Mouse (Mus musculus): Measurements from ENCODE around the gene Anln. TPM values are rescaled to one million over a fixed set of nuclear protein-coding genes. Genes with fewer than 3 reads are reported as not detected.

The Anln gene
- polyA plus RNA-seq, 2 experiments, result 20.1 to 27.0 TPM

- peaks cover 16% of the 10 kb centered on the region for H3K36me3 ChIP-seq (replicated peaks; ENCODE audit: control insufficient read depth, insufficient read depth, low read depth)
- H3K4me2 ChIP-seq (ENCODE audit: low read depth), result peak overlapping the region; percentile 71
- TF ChIP-seq CTCF (IDR thresholded peaks at IDR 0.05; ENCODE audit: low read depth) (peak; percentile 99), EP300 (IDR thresholded peaks at IDR 0.05; ENCODE audit: low read depth) (no peak)
- H3K9ac ChIP-seq (replicated peaks), result peak overlapping the region; percentile 45
- 1% methylated on average over 32 of the region's 32 CpGs for WGBS (ENCODE audit: insufficient replicate concordance)
- no peaks in the 10 kb centered on the region for H3K9me3 ChIP-seq (ENCODE audit: control insufficient read depth, low read length)
- no peaks in the 10 kb centered on the region for H3K27me3 ChIP-seq (ENCODE audit: control insufficient read depth, insufficient read depth, low read length)
- DNase-seq (ENCODE audit: low read depth in 3 of 3, low spot score in 3 of 3) (peak; percentile 67 to 74 (median 69)), ATAC-seq (ENCODE audit: insufficient read depth) (peak; percentile 92)
- H3K27ac ChIP-seq, result no peak overlapping the region
- H3K4me3 ChIP-seq (ENCODE audit: insufficient read depth in 1 of 2, low read depth in 2 of 2, low read length in 2 of 2), result peak overlapping the region; percentile 16 to 49
- peaks cover 6 to 7% of the 10 kb centered on the region in 2 experiments for H3K4me1 ChIP-seq (replicated peaks; ENCODE audit: control insufficient read depth in 2 of 2, insufficient read depth in 2 of 2, low read length in 1 of 2)
These were observed 61.3 kb downstream of the Anln start for GRCm38 (mm10) chr9:22327475-22328387.

GRCm38 (mm10) chr9:22327099-22327474 lies 61.9 kb downstream of the Anln start:
- TF ChIP-seq EP300 (IDR thresholded peaks at IDR 0.05; ENCODE audit: low read depth) (no peak), CTCF (IDR thresholded peaks at IDR 0.05; ENCODE audit: low read depth) (no peak)
- 29% methylated on average over 9 of the region's 9 CpGs for WGBS (ENCODE audit: insufficient replicate concordance)
- no peaks in the 10 kb centered on the region for H3K27me3 ChIP-seq (ENCODE audit: control insufficient read depth, insufficient read depth, low read length)
- H3K27ac ChIP-seq, result no peak overlapping the region
- ATAC-seq (ENCODE audit: insufficient read depth) (no peak), DNase-seq (ENCODE audit: low read depth in 3 of 3, low spot score in 3 of 3) (no peak)
- no peaks in the 10 kb centered on the region for H3K9me3 ChIP-seq (ENCODE audit: control insufficient read depth, low read length)
- peaks cover 11 to 13% of the 10 kb centered on the region in 2 experiments for H3K4me1 ChIP-seq (replicated peaks; ENCODE audit: control insufficient read depth in 2 of 2, insufficient read depth in 2 of 2, low read length in 1 of 2)
- H3K36me3 ChIP-seq (replicated peaks; ENCODE audit: control insufficient read depth, insufficient read depth, low read depth), result peaks cover 10% of the 10 kb centered on the region
- H3K4me2 ChIP-seq (ENCODE audit: low read depth), result peak overlapping the region; percentile 71
- peak overlapping the region; percentile 16 to 49; a peak in 2 of 4 replicates for H3K4me3 ChIP-seq (ENCODE audit: insufficient read depth in 1 of 2, low read depth in 2 of 2, low read length in 2 of 2)
- H3K9ac ChIP-seq (replicated peaks), result peak overlapping the region; percentile 11; the same call in 1 of the 2 replicates

DNA sequence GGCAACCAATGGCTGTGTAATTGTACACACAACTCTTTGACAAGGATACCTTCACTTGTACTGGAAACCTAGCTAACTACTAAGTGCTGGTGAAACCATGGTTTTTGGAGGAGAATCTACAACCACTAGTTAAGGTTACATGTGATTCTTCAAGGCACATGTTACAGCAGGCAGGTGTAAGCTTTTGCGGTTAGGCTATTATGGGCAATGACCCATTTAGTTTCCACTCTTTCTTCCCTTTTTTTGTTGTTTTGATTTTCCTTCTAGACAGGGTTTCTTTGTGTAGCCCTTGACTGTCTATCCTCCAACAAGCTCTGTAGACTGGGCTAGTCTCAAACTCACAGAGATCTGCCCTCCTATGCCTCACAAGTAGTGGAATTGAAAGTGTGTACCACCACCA lies 64.4 kb downstream of the Anln start:
- H3K9ac ChIP-seq (replicated peaks), result no peak overlapping the region
- ATAC-seq (ENCODE audit: insufficient read depth), result no peak
- no peaks in the 10 kb centered on the region for H3K9me3 ChIP-seq (ENCODE audit: control insufficient read depth, low read length)
- no peak overlapping the region for H3K4me2 ChIP-seq (ENCODE audit: low read depth)
- H3K4me3 ChIP-seq (ENCODE audit: insufficient read depth in 1 of 2, low read depth in 2 of 2, low read length in 2 of 2), result no peak overlapping the region
- no peak for DNase-seq (ENCODE audit: low read depth in 3 of 3, low spot score in 3 of 3)
- H3K4me1 ChIP-seq (replicated peaks; ENCODE audit: control insufficient read depth in 2 of 2, insufficient read depth in 2 of 2, low read length in 1 of 2), result peaks cover 15 to 18% of the 10 kb centered on the region in 2 experiments
- H3K36me3 ChIP-seq (replicated peaks; ENCODE audit: control insufficient read depth, insufficient read depth, low read depth), result no peaks in the 10 kb centered on the region
- 95% methylated on average over 1 of the region's 1 CpGs for WGBS (ENCODE audit: insufficient replicate concordance)
- no peak for TF ChIP-seq CTCF (IDR thresholded peaks at IDR 0.05; ENCODE audit: low read depth)
- TF ChIP-seq EP300 (IDR thresholded peaks at IDR 0.05; ENCODE audit: low read depth), result no peak
- no peaks in the 10 kb centered on the region for H3K27me3 ChIP-seq (ENCODE audit: control insufficient read depth, insufficient read depth, low read length)
- H3K27ac ChIP-seq, result no peak overlapping the region

DNA sequence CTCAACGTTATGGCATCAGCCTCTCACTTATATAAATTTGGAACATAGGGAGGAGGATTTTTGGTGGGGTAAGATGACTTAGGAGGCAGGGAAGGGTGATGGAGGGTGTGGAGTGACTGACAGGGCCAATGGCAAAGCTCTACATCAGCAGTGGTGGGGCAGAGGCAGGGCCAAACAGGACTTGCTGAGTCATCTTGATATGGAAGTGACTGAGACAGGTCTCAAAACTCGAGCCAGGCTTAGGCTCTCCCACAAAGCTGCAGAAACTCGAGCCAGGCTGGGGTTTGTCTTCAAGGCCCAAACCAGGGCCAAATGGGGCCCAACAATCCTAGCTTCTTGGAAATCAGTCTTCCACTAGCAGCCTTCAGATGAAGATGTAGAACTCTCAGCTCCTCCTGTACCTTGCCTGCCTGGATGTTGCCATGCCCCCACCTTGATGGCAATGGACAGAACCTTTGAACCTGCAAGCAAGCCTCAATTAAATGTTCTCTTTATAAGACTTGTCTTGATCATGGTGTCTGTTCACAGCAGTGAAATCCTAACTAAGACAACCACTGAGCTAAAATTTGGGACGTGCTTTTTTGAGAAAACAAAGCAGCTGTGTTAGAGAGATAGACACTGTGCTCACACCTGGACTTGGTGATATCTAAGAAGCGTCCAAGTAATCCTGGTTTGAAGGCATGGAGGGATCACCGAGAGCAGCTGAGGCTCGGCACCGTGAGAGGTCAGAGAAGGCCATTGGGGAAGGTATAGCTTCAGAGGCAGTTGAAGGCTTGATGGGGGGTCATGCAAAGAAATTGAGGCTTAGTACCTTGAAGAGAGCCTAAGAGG lies 66.4 kb downstream of the Anln start:
- Histone ChIP-seq H3K4me1 (replicated peaks; ENCODE audit: control insufficient read depth in 2 of 2, insufficient read depth in 2 of 2, low read length in 1 of 2) (peaks cover 13 to 18% of the 10 kb centered on the region in 2 experiments), H3K36me3 (replicated peaks; ENCODE audit: control insufficient read depth, insufficient read depth, low read depth) (no peaks in the 10 kb centered on the region), H3K27ac (peak overlapping the region; percentile 55), H3K9ac (replicated peaks) (0 out of 2 replicates have a peak overlapping the region, but pooled peaks have one; percentile 34), H3K27me3 (ENCODE audit: control insufficient read depth, insufficient read depth, low read length) (no peaks in the 10 kb centered on the region), H3K9me3 (ENCODE audit: control insufficient read depth, low read length) (no peaks in the 10 kb centered on the region), H3K4me2 (ENCODE audit: low read depth) (peak overlapping the region; percentile 30), H3K4me3 (ENCODE audit: insufficient read depth in 1 of 2, low read depth in 2 of 2, low read length in 2 of 2) (no peak overlapping the region)
- WGBS (ENCODE audit: insufficient replicate concordance), result 38% methylated on average over 8 of the region's 8 CpGs
- TF ChIP-seq EP300 (IDR thresholded peaks at IDR 0.05; ENCODE audit: low read depth), result peak; percentile 58
- no peak for TF ChIP-seq CTCF (IDR thresholded peaks at IDR 0.05; ENCODE audit: low read depth)
- DNase-seq (ENCODE audit: low read depth in 3 of 3, low spot score in 3 of 3) (peak; percentile 57 to 73 (median 61)), ATAC-seq (ENCODE audit: insufficient read depth) (peak; percentile 89)

Data from liver, embryonic 14.5 days (tissue).